Mouse (Mus musculus) limb, embryonic 12.5 days (tissue): Measurements from ENCODE around the gene Krtap28-13. TPM values are rescaled to one million over a fixed set of nuclear protein-coding genes. Genes with fewer than 3 reads are reported as not detected.

Experiments used
- ATAC-seq: fragments of 200-750 bp; cut with Nextera tagmentation; 2 replicates; pipeline ENCODE4 v1.8.0; 2017; ENCODE audit warnings: low read depth, moderate TSS enrichment; ENCODE audit not compliant: insufficient number of reproducible peaks, insufficient read depth, low FRiP score, low TSS enrichment
- H3K27ac ChIP-seq: fragments of 300-500 bp; sonication (generic); 2 replicates; pipeline ENCODE4 v1.5.1; 2016; ENCODE audit warnings: mild to moderate bottlenecking, moderate library complexity
- H3K27me3 ChIP-seq: fragments of 300-500 bp; sonication (generic); 2 replicates; pipeline ENCODE4 v1.6.1; 2016; ENCODE audit warnings: mild to moderate bottlenecking, moderate library complexity
- H3K36me3 ChIP-seq: fragments of 300-500 bp; sonication (generic); 2 replicates; pipeline ENCODE4 v1.6.1; 2016; ENCODE audit warnings: mild to moderate bottlenecking, moderate library complexity
- H3K4me1 ChIP-seq: fragments of 300-500 bp; sonication (generic); replicated peaks from 2 replicates; pipeline ENCODE4 v1.6.1; 2016
- H3K4me2 ChIP-seq: fragments of 300-500 bp; sonication (generic); 2 replicates; pipeline ENCODE4 v1.6.1; 2016; ENCODE audit warnings: mild to moderate bottlenecking, moderate library complexity
- H3K4me3 ChIP-seq: fragments of 300-500 bp; sonication (generic); replicated peaks from 2 replicates; pipeline ENCODE4 v1.5.1; 2016; ENCODE audit warnings: mild to moderate bottlenecking
- H3K9ac ChIP-seq: fragments of 300-500 bp; sonication (generic); replicated peaks from 2 replicates; pipeline ENCODE4 v1.6.1; 2016; ENCODE audit warnings: mild to moderate bottlenecking, moderate library complexity
- H3K9me3 ChIP-seq: fragments of 300-500 bp; sonication (generic); 2 replicates; pipeline ENCODE4 v1.6.1; 2016; ENCODE audit warnings: mild to moderate bottlenecking, moderate library complexity
- WGBS: fragments of 180-500 bp; shearing (Covaris S2); methylation state at CpG from one replicate; pipeline ENCODE4 v1.1.7; 2016; 5-methylcytosine and 5-hydroxymethylcytosine counted together
- polyA plus RNA-seq: library from polyadenylated mRNA; unstranded; fragments of >200 nt; fragmentation: Nextera tagmentation; extraction: Ambion mirVana; gene quantifications from 2 replicates; pipeline ENCODE4 v1.2.1, GENCODE M21; 2016

The Krtap28-13 gene
- polyA plus RNA-seq, 1 experiment from 2014 or later, result not detected

DNA sequence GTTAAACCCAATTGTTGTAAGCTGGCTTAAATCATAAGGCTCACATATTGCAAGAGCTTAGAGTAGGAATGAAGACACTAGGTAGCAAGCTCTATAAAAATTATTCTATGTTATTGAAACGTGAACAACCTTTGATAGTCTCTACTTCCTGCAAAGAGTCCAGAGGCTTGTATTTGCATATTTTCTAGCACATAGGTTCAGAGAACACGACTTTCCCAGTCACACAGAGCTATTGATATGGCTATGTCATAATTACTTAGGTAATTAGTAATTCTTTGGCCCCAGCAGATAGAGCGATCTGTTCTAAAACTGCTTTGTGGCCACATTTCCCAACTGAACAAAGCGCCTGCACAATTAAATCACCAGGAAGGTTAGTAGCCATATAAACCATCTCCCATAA is 36.2 kb downstream of the Krtap28-13 start:
- no peak for ATAC-seq
- 62% methylated on average over 4 of the region's 4 CpGs for WGBS

DNA sequence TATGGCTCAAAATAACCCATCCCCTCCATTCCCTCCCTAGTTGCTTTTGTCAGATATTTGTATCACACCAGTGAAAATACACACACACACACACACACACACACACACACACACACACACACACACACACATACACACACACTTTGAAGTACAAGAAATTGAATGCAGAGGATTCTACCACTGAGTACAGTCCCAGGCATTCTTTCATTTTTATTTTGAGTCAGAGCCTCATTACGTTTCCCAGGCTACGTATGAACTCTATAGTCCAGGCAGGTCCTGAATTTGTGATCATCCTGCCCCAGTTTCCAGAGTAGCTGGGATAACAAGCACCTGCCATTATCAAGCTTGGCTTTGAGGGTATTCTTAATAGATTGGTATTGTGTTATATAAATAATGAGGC is 38.4 kb downstream of the Krtap28-13 start:
- Histone ChIP-seq H3K36me3 (no peaks in the 10 kb centered on the region), H3K4me1 (peaks cover 5% of the 10 kb centered on the region; the same call in 1 of the 2 replicates), H3K9me3 (no peaks in the 10 kb centered on the region), H3K9ac (no peak overlapping the region), H3K27ac (no peak overlapping the region), H3K27me3 (no peaks in the 10 kb centered on the region), H3K4me2 (no peak overlapping the region), H3K4me3 (no peak overlapping the region)
- WGBS, result 87% methylated on average over 2 of the region's 2 CpGs
- ATAC-seq, result no peak

More for the DNA sequence above, 36.2 kb downstream of the Krtap28-13 start:
- no peak overlapping the region for H3K4me3 ChIP-seq
- H3K36me3 ChIP-seq, result no peaks in the 10 kb centered on the region
- H3K4me2 ChIP-seq, result no peak overlapping the region
- H3K27me3 ChIP-seq, result no peaks in the 10 kb centered on the region
- H3K27ac ChIP-seq, result no peak overlapping the region
- H3K9me3 ChIP-seq, result 0 out of 2 replicates have a peak, but pooled peaks cover 3% of the 10 kb centered on the region
- no peak overlapping the region for H3K9ac ChIP-seq
- peaks cover 4% of the 10 kb centered on the region; the same call in 1 of the 2 replicates for H3K4me1 ChIP-seq

DNA sequence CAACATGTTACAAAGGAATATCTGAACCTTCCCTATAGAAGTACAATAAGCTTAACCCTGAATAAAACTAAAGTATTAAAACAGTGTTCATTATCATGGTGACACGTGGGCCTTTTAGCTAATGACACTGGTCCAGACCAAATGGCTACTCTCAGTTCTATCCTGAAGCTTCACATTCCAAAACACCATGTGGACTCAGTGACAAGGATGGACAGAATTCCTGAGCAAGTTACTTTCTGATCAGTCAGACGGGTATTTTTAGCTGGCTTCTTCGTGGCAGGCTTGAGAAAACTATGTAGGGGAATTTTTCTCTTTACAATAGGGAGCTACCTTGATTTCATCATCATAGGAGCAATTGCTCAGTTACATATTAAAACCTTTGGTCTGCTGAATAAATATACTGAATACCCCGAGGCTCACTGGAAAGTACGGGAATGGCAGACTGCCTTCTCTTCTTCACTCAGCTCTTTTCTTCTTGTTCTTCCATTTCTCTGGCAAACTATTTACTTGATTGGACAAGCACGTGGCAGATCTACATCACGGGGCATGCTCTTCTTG is 38.9 kb downstream of the Krtap28-13 start:
- no peak for ATAC-seq
- Histone ChIP-seq H3K4me3 (no peak overlapping the region), H3K4me1 (peaks cover 5% of the 10 kb centered on the region; the same call in 1 of the 2 replicates), H3K36me3 (no peaks in the 10 kb centered on the region), H3K4me2 (no peak overlapping the region), H3K9ac (no peak overlapping the region), H3K27ac (no peak overlapping the region), H3K27me3 (no peaks in the 10 kb centered on the region), H3K9me3 (no peaks in the 10 kb centered on the region)
- 88% methylated on average over 7 of the region's 7 CpGs for WGBS

DNA sequence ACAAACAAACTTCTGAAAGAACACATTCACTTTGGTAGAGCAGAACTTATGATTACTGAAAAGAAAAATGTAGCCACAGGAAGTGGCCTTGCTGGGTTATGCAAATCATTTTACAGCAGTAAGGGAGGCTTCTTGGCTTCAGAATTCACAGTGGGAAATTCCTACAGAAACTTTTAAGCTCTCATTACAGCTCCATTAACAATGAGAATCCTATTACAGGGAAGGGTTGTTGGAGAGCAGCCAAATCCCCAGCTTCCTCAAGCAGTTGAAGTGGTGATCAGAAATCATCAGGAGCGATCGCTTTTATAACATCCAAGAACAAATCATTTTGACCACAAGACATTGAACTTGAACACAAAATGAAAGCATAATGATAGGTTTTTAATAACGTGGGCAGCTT is 41.2 kb downstream of the Krtap28-13 start:
- no peak overlapping the region for H3K9ac ChIP-seq
- no peak overlapping the region for H3K27ac ChIP-seq
- H3K9me3 ChIP-seq, result no peaks in the 10 kb centered on the region
- H3K36me3 ChIP-seq, result no peaks in the 10 kb centered on the region
- H3K4me3 ChIP-seq, result no peak overlapping the region
- peaks cover 5% of the 10 kb centered on the region; the same call in 1 of the 2 replicates for H3K4me1 ChIP-seq
- 43% methylated on average over 3 of the region's 3 CpGs for WGBS
- no peak for ATAC-seq
- H3K4me2 ChIP-seq, result no peak overlapping the region
- no peaks in the 10 kb centered on the region for H3K27me3 ChIP-seq

DNA sequence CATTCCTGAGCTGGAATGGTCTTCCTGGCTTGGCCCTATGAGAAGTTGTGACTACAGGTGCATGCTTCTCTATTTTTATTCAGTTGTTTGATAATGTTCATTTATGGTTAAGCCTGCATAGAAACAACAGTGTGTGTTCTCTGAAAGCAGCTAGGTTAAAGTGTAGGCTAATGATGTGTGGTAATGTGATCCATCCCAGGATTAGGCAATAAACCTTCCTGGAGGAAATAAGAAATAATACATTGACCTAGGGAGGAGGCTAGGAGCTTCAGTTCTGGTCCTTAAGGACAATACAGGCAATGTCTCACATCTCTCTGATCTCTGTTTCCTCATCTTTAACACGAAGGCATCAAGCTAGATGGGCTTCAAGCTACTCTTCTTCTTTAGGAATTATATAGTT is 44.7 kb downstream of the Krtap28-13 start:
- Histone ChIP-seq H3K4me1 (peaks cover 5% of the 10 kb centered on the region; the same call in 1 of the 2 replicates), H3K27me3 (no peaks in the 10 kb centered on the region), H3K36me3 (no peaks in the 10 kb centered on the region), H3K27ac (no peak overlapping the region), H3K4me3 (no peak overlapping the region), H3K4me2 (no peak overlapping the region), H3K9me3 (no peaks in the 10 kb centered on the region), H3K9ac (no peak overlapping the region)
- no peak for ATAC-seq
- 75% methylated on average over 1 of the region's 1 CpGs for WGBS

DNA sequence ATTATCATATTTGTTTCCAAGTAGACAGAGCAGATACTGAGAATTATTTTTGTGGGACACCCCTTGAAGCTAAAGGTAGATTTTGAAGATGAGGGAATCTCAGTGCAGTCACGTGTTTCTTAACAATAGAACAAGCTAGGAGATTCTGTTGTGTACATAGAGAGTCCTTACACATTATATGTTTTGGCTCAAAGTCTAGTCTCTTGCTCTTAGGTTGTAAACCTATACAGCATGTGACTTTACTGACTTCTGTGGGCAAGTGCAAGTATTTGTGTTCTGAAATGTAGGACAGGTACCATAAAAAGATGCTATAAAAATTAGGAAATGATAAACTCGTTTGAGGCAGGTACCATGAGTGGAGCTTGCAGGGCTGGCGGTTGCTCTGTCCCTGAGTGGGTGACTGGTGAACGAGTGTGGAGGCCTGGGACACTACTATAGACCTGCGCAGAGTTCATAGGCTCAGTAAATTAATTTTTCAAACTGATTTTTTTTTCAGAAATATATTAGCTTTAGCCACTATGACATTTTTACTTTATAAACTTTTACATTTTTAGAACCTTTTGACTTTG is 46.8 kb downstream of the Krtap28-13 start:
- H3K9me3 ChIP-seq, result no peaks in the 10 kb centered on the region
- no peak overlapping the region for H3K4me2 ChIP-seq
- H3K4me3 ChIP-seq, result no peak overlapping the region
- H3K9ac ChIP-seq, result no peak overlapping the region
- H3K4me1 ChIP-seq, result no peaks in the 10 kb centered on the region
- H3K27ac ChIP-seq, result no peak overlapping the region
- 79% methylated on average over 5 of the region's 5 CpGs for WGBS
- no peaks in the 10 kb centered on the region for H3K27me3 ChIP-seq
- no peaks in the 10 kb centered on the region for H3K36me3 ChIP-seq
- no peak for ATAC-seq

DNA sequence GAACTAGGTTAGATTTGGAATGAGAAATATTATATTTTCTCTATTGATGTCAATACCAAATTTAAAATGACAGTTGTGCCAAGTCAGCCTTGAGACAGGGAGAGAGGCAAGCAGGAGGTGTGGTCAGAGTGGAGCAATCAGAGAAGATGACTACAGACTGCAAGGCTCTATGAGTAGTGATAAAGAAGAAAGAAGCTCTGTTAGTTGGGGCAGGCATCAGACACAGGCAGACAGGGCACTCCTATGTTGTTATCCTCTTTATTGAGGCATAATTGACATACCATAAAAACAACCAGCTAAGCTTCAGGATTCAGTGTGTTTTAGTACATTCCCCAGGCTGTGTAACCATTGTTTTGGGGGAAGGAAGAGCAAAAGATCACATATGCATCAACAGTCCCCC is 50.3 kb downstream of the Krtap28-13 start:
- Histone ChIP-seq H3K4me2 (no peak overlapping the region), H3K4me3 (no peak overlapping the region), H3K27ac (no peak overlapping the region), H3K9ac (no peak overlapping the region), H3K27me3 (no peaks in the 10 kb centered on the region), H3K4me1 (no peaks in the 10 kb centered on the region), H3K9me3 (no peaks in the 10 kb centered on the region), H3K36me3 (no peaks in the 10 kb centered on the region)
- no peak for ATAC-seq

Other genes with a start within 250 kb of the Krtap28-13 start
- 35.9 and 37.6 TPM in 2 replicates for gene Agfg1, start 221.4 kb upstream of the Krtap28-13 start, polyA plus RNA-seq
- gene A030005L19Rik, start 147.6 kb upstream of the Krtap28-13 start, polyA plus RNA-seq, result not detected in 2 replicates
- not detected in 2 replicates for gene A030014E15Rik, start 136.0 kb upstream of the Krtap28-13 start, polyA plus RNA-seq
- not detected in 2 replicates for gene Gm6217, start 129.5 kb upstream of the Krtap28-13 start, polyA plus RNA-seq
- not detected in 2 replicates for gene A030003K21Rik, start 117.5 kb upstream of the Krtap28-13 start, polyA plus RNA-seq
- gene Gm7544, start 104.9 kb upstream of the Krtap28-13 start, polyA plus RNA-seq, result not detected in 2 replicates
- gene Gm47955, start 100.6 kb upstream of the Krtap28-13 start, polyA plus RNA-seq, result not detected in 2 replicates
- gene Gm47959, start 60.4 kb upstream of the Krtap28-13 start, polyA plus RNA-seq, result not detected in 2 replicates
- gene Slc19a3, start 22.5 kb upstream of the Krtap28-13 start, polyA plus RNA-seq, result 0.19 and 0.44 TPM in 2 replicates
- not detected in 2 replicates for gene Krtap28-10, start 18.4 kb upstream of the Krtap28-13 start, polyA plus RNA-seq
- gene Gm47969, start 16.0 kb upstream of the Krtap28-13 start, polyA plus RNA-seq, result not detected in 2 replicates
- not detected in 2 replicates for gene A030005K14Rik, start 1.6 kb upstream of the Krtap28-13 start, polyA plus RNA-seq
- not detected in 2 replicates for gene Ccl20, start 55.8 kb downstream of the Krtap28-13 start, polyA plus RNA-seq
- gene Daw1, start 98.8 kb downstream of the Krtap28-13 start, polyA plus RNA-seq, result not detected in 2 replicates